Mouse (Mus musculus) cerebellum, adult 2 months (tissue): ENCODE results near the gene Gm128. TPM values are rescaled to one million over a fixed set of nuclear protein-coding genes. Genes with fewer than 3 reads are reported as not detected.
A peak's percentile ranks its signal among the peaks of the same experiment; 100 is the strongest.

ENCODE experiments used
- DNase-seq, 2 experiments: peaks; one replicate each; pipeline ENCODE4 v3.0.0; 2021
- H3K27ac ChIP-seq: fragments of 200-500 bp; 2 replicates; pipeline ENCODE4 v1.5.1; 2012; ENCODE audit warnings: low read length, control low read depth, inconsistent platforms; ENCODE audit not compliant: insufficient read depth
- H3K27me3 ChIP-seq: fragments of 200-500 bp; 2 replicates; pipeline ENCODE4 v1.6.1; 2012; ENCODE audit warnings: inconsistent platforms, mild to moderate bottlenecking, low read length, moderate library complexity; ENCODE audit not compliant: control insufficient read depth, insufficient read depth
- H3K4me1 ChIP-seq: fragments of 200-500 bp; 2 replicates; pipeline ENCODE4 v1.6.1; 2011; ENCODE audit warnings: low read length; ENCODE audit not compliant: control insufficient read depth, insufficient read depth
- H3K4me3 ChIP-seq: fragments of 200-500 bp; replicated peaks from 2 replicates; pipeline ENCODE3; 2011; ENCODE audit warnings: mild to moderate bottlenecking, low read depth, low read length, control low read depth; ENCODE audit not compliant: insufficient read depth
- CTCF ChIP-seq: fragments of 200-500 bp; IDR thresholded peaks from 2 replicates; pipeline ENCODE4 v1.5.1; 2011; ENCODE audit warnings: low read depth, mild to moderate bottlenecking, control low read depth, low read length, moderate library complexity, borderline replicate concordance; ENCODE audit not compliant: insufficient read depth
- POLR2A ChIP-seq: fragments of 200-500 bp; IDR thresholded peaks from 2 replicates; pipeline ENCODE4 v1.6.1; 2011; ENCODE audit warnings: low read length, control low read depth, borderline replicate concordance; ENCODE audit not compliant: insufficient read depth
- WGBS: fragments of 180-500 bp; shearing (Covaris S2); methylation state at CpG from one replicate; pipeline ENCODE4 v1.1.7; 2018; 5-methylcytosine and 5-hydroxymethylcytosine counted together
- polyA plus RNA-seq: library from polyadenylated mRNA; depleted of rRNA; stranded (reverse); fragments of >200 nt; gene quantifications from 2 replicates; pipeline ENCODE4 v1.2.3, GENCODE M21; 2012; rRNA removed

The Gm128 gene
- polyA plus RNA-seq = 0.75 and 0.90 TPM in 2 replicates

GRCm38 (mm10) chr3:95241498-95241897, at the start of gene Gm128:
Gene Gm128, minus strand, starts transcription at chr3:95241598.
- no peak for DNase-seq
- no peak within 1 kb of the TSS for H3K27ac ChIP-seq
- no peak for TF ChIP-seq POLR2A
- no peak for TF ChIP-seq CTCF
- 66% methylated on average over 7 of the region's 7 CpGs for WGBS
- peaks cover under 1% of the 10 kb centered on the region; the same call in 1 of the 2 replicates for H3K4me1 ChIP-seq
- no peak within 1 kb of the TSS for H3K4me3 ChIP-seq
- no peaks in the 10 kb centered on the region for H3K27me3 ChIP-seq

- Histone ChIP-seq H3K4me1 (peaks cover 21% of the 10 kb centered on the region), H3K4me3 (no peak overlapping the region), H3K27me3 (no peaks in the 10 kb centered on the region), H3K27ac (no peak overlapping the region)
- TF ChIP-seq CTCF (no peak), POLR2A (no peak)
- WGBS = 85% methylated on average over 4 of the region's 4 CpGs
- no peak for DNase-seq
These were observed 49.6 kb upstream of the Gm128 start for GRCm38 (mm10) chr3:95291041-95291440.

- DNase-seq = no peak
- H3K4me3 ChIP-seq = no peak overlapping the region
- no peaks in the 10 kb centered on the region for H3K27me3 ChIP-seq
- 47% methylated on average over 6 of the region's 6 CpGs for WGBS
- H3K27ac ChIP-seq = no peak overlapping the region
- H3K4me1 ChIP-seq = peaks cover 23% of the 10 kb centered on the region
- TF ChIP-seq POLR2A (no peak), CTCF (no peak)
These were observed 48.8 kb upstream of the Gm128 start for GRCm38 (mm10) chr3:95290156-95290555.

- peak; percentile 82 to 93 for DNase-seq
- H3K4me1 ChIP-seq = peaks cover 23% of the 10 kb centered on the region
- 16% methylated on average over 4 of the region's 4 CpGs for WGBS
- no peak overlapping the region for H3K4me3 ChIP-seq
- H3K27ac ChIP-seq = no peak overlapping the region
- no peaks in the 10 kb centered on the region for H3K27me3 ChIP-seq
- TF ChIP-seq POLR2A (no peak), CTCF (no peak)
These were observed 48.0 kb upstream of the Gm128 start for GRCm38 (mm10) chr3:95289419-95289818.

GRCm38 (mm10) chr3:95287541-95287940, 46.1 kb upstream of the Gm128 start:
- 78% methylated on average over 3 of the region's 3 CpGs for WGBS
- no peaks in the 10 kb centered on the region for H3K27me3 ChIP-seq
- no peak overlapping the region for H3K4me3 ChIP-seq
- H3K27ac ChIP-seq = no peak overlapping the region
- no peak for TF ChIP-seq POLR2A
- no peak for TF ChIP-seq CTCF
- H3K4me1 ChIP-seq = peaks cover 19% of the 10 kb centered on the region
- no peak for DNase-seq

- Histone ChIP-seq H3K4me1 (peaks cover 19% of the 10 kb centered on the region), H3K4me3 (no peak overlapping the region), H3K27me3 (no peaks in the 10 kb centered on the region), H3K27ac (no peak overlapping the region)
- peak in 1 of 2 experiments; percentile 5 for DNase-seq
- no peak for TF ChIP-seq POLR2A
- TF ChIP-seq CTCF = no peak
- 73% methylated on average over 7 of the region's 7 CpGs for WGBS
These were observed 45.1 kb upstream of the Gm128 start for GRCm38 (mm10) chr3:95286510-95286909.

GRCm38 (mm10) chr3:95286011-95286410, 44.6 kb upstream of the Gm128 start:
- H3K4me1 ChIP-seq = peaks cover 19% of the 10 kb centered on the region
- TF ChIP-seq CTCF (no peak), POLR2A (no peak)
- WGBS = 35% methylated on average over 5 of the region's 5 CpGs
- H3K27me3 ChIP-seq = no peaks in the 10 kb centered on the region
- H3K27ac ChIP-seq = no peak overlapping the region
- no peak for DNase-seq
- peak overlapping the region; percentile 25 for H3K4me3 ChIP-seq

- DNase-seq = no peak
- TF ChIP-seq CTCF (no peak), POLR2A (no peak)
- WGBS = 54% methylated on average over 5 of the region's 5 CpGs
- H3K4me3 ChIP-seq = peak overlapping the region; percentile 84
- H3K27ac ChIP-seq = no peak overlapping the region
- H3K4me1 ChIP-seq = peaks cover 16% of the 10 kb centered on the region
- no peaks in the 10 kb centered on the region for H3K27me3 ChIP-seq
These were observed 44.0 kb upstream of the Gm128 start for GRCm38 (mm10) chr3:95285390-95285789.
